Mouse (Mus musculus): ENCODE measurements around the gene Gtf2a1l.

GRCm38 (mm10) chr17:88620935-88621334 lies 47.5 kb upstream of the Gtf2a1l start:
- no peak for TF ChIP-seq POLR2A (IDR thresholded peaks at IDR 0.05; ENCODE audit: borderline replicate concordance, extremely low read depth, low read depth, low read length)
- TF ChIP-seq CTCF (IDR thresholded peaks at IDR 0.05; ENCODE audit: insufficient read depth, low read length) = no peak
